Mouse (Mus musculus): ENCODE results near the gene Castor2.

The Castor2 gene

DNA sequence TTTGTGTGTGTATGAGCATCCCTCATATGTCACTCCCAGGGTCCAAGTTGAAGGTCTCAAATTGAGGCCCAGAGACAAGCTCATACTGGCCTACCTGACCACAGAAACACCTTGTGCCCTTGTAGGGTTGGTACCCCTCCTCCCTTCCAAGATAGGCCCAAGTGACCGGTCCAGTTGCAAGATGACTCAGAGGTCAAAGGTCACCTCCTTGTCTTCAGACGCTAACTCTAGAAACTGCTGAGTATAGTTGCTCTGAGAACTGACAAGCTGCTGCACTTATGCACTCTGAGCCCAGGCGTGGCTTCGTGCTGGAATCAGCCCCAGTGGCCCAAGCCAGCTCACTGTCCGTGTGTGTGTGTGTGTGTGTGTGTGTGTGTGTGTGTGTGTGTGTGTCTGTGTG lies 2.4 kb downstream of the Castor2 start:
- no peak for DNase-seq (ENCODE audit: inconsistent ontology term)

DNA sequence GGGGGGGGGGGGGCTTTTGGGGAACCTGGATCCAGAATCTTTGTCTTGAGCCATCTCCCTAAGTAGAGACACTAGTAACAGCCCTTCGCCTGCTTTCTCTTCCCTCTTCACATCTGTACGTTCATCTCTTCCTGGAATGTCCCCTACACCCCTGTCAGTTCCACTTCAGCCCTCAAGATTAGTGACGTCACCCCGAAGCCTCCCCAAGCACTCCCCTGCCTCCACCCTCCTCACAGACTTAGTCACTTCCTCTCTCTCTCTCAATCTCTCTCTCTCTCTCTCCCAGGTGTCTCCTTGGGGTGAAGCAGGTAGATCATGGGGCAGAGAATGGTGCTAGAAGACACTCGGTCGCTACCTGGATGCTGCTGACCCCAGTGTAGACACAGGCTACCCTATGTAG lies 3.2 kb downstream of the Castor2 start:
- DNase-seq (ENCODE audit: inconsistent ontology term) = no peak

DNA sequence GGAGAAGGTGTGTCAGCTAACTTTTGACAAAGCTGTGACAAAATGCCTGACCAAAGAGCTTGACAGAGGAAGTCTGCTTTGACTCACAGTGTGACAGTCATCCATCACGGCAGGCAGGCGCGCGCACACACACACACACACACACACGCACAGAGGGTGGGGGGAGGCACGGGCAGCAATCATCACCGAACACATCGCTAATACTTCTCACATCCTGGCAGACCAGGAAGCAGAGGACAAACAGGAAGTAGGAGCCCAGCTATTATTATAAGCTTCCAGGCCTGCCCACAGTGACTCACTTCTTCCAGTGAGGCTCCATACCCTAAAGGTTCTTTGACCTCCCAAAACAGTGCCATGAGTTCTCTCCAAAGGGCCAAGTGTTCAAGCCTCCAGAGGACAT lies 6.3 kb downstream of the Castor2 start:
- no peak for DNase-seq (ENCODE audit: inconsistent ontology term)

DNA sequence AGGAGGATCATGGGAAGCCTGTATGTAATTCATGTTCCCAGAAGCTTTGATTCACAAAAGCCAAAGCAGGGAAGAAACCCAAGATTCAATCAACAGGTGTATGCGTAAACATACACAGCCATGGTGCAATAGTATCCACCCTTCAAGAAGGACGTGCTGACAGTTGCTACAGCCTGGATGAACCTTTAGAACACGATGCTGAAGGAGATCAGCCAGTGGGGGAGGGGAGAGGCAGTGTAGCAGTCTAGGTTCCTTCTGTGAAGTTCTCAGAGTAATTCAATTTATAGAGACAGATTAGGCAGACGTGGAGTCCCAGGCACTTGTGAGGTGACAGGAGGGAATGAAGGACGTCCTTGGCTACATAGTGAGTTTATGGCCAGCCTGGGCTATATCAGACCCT lies 15.5 kb downstream of the Castor2 start:
- DNase-seq (ENCODE audit: inconsistent ontology term) = no peak

DNA sequence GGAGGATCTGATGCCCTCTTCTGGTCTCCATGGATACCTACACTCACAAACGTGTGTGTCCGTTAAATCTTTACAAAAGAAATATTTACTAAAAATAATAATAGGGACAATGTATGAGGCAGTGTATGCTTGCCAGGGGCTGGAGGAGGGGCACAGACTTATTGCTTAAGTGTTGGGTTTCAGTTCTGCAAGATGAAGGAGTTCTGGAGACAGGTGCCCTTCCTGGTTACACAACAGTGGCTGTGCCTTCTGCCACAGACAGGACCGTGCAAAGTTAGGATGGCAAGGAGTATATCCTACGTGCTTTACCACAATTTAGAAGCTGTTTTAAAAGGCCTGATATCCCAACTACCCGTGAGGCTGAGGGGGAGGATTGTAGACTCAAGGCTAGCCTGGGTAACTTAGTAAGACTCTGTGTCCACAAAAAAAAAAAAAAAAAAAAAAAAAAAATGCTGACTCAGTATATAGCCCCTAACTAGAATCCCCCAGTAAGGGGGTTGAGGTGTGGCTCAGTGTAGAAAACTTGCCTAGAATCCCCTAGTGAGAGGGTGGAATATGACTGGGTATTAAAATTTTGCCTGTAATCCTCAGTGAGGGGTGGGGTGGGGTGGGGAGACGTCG lies 16.2 kb downstream of the Castor2 start:
- no peak for DNase-seq (ENCODE audit: inconsistent ontology term)

DNA sequence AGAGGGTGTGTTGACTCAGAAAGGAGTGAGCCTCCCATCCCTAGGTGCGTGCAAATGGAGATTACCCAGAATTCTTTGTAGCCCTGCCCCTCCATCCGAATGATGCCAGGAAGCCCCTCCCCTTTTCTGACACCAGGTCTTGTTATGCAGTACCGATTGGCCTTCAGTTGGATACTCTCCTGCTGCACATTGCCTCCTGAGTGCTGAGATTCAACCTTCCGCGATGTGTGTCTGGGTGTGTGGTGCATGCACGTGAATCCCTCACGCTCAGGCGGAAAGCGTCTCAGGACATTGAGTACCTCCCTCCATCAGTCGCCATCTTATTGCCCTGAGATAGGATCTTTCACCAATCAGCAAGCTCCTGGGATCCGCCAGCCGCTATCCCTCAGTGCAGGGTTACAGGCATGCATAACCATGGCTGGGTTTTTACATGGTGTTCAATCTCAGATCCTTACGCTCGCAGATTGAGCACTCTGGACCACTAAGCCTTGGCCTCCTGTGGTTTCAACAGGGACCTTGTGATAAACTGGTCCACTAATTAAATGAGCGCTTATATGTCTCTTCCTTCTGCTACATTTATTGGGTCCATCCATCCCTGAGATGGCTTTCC lies 19.4 kb downstream of the Castor2 start:
- no peak for DNase-seq (ENCODE audit: inconsistent ontology term)

DNA sequence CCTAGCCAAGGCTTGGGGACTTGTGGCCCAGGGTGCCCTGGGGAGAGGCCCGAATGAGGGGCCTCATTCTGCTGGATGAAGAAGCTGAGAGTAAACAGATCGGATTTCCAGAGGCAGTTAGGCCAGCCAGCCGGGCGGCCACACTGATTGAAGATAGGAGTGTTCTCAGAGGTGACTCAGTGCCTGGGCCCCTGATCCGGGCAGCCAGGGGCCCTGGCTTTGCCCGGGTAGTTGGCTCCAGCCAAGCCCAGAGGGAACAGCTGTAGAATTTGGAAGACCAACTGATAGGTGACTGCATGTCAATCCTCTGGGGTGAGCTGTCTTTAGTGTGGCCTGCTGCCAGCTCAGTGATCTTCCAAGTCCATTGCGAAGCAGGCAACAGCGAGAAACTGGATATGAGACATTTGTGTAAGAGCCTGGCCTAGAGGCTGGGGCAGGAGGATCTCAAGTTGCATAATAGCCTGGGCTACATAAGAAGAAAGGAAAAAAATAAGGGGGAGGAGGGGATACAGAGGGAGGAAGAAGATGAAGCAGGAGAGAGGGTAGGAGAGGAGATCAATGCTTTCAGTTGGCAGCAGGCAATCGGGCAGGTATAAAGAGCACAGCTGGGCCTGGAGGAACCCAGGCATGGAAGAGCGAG lies 20.1 kb downstream of the Castor2 start:
- DNase-seq (ENCODE audit: inconsistent ontology term) = peak; percentile 29

DNA sequence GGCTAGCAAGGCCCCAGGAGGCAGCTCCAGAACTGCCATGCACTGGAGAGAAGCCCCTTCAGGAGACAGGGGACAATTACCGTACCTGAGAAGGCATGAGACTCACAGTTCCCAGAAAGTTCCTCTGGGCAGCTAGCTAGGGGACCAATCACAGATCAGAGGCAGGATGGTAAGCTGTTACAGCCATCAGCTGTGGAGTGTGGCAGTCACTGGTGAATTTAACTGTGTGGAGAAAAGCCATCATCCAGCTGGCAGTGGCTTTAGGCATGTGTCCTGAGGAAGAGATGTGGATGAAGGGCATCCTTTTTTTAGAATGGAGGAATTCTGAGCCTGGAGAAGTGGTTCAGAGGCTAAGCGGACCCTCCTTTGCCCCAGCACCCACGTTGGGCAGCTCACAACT lies 20.6 kb downstream of the Castor2 start:
- DNase-seq (ENCODE audit: inconsistent ontology term) = no peak

DNA sequence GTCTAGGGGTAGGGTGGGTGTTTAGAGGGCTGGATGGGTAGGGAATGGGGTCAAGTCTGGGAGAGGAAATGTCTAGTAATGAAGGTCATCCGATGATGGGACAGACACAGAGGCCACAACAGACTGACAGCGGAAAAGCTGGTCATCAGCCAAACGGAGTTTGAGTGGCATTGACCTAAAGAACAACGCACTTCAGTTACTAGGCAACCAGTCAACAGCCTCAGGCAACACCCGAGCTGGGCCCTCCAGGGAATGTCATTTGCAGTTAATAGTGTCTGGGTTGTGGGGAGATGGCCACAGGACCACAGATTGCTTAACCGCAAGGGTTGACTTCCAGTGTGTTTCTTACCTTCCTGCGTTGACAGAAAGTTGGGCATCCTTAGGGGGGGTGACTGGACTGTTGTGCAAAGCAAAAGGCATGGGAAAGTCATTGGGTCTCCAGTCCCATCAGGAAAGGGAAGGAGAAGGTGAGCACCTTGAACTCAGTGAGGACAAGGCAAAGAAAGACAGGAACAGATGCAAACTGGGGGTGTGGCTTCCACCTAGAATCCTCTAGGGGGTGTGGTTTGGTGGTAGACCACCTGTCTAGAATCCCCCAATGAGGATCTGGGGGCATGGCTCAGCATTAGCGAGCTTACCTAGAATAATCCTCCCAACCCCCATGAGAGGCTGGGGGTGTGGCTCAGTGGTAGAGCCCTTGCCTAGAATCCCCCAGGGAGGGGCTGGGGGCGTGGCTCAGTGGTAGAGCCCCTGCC lies 21.8 kb downstream of the Castor2 start:
- peak; percentile 35 for DNase-seq (ENCODE audit: inconsistent ontology term)

DNA sequence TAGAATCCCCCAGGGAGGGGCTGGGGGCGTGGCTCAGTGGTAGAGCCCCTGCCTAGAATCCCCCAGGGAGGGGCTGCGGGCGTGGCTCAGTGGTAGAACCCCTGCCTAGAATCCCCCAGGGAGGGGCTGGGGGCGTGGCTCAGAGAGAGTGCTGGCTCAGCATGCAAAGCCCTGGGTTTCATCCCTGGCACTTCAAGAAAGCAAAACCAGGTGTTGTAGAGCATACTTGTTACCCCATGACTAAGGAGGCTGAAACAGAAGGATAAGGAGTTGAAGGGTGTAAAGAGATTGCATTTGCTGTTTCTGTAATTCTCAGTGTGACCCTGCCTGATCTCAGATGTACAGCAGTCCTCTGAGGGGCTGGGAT lies 22.4 kb downstream of the Castor2 start:
- no peak for DNase-seq (ENCODE audit: inconsistent ontology term)

DNA sequence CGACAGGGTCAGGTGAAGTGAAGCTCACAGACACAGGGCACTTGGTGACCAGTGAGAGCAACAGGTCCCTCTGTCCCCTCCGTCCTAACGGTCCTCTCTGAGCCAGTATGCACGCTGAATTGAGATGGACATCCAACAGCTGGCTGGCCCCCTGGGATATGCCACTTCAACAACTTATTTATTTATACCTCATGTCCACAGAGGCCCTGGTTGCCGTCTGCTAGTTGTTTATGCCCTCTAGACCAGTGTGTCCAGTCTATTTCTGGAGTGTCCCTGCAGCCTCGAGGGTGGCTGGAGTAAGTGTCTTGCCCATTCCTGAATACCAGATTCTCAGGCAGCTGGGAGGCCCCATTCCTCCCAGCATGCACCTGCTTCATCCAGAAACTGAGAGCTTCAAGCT lies 24.3 kb downstream of the Castor2 start:
- no peak for DNase-seq (ENCODE audit: inconsistent ontology term)

DNA sequence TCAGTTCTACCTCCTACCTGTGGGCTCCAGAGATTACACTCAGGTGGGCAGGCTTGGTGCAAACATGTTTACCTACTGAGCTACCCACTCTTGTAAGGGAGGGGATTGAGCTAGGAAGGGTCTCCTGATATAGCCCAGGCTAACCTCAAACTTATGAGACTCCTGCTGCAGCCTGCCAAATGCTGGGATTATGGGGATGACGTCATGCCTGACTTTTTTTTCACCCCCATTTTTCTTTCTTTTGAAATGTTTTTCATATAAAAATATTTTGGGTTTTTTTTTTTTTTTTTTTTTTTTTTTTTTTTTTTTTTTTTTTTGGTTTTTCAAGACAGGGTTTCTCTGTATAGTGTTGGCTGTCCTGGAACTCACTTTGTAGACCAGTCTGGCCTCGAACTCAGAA lies 26.7 kb downstream of the Castor2 start:
- DNase-seq (ENCODE audit: inconsistent ontology term) = no peak

DNA sequence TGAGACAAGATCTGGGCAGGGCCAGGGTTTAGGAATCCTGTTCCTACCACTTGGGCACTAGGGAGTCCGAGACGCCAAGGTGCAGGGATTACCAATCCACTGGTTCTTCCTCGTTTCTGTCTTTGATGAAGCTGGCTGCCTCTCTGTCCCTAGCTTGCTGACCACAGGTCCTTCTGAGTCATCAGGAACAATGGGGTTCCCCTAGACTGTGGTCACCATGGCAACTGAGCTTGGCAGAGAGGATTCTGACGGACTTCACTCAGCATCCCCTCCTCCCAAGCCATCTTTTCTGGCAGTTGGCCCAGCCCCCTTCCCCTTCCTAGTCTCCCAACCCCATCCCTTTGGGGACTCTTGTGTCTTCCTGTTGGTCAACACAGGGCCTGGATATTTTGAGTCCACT lies 32.1 kb downstream of the Castor2 start:
- peak; percentile 87 for DNase-seq (ENCODE audit: inconsistent ontology term)

DNA sequence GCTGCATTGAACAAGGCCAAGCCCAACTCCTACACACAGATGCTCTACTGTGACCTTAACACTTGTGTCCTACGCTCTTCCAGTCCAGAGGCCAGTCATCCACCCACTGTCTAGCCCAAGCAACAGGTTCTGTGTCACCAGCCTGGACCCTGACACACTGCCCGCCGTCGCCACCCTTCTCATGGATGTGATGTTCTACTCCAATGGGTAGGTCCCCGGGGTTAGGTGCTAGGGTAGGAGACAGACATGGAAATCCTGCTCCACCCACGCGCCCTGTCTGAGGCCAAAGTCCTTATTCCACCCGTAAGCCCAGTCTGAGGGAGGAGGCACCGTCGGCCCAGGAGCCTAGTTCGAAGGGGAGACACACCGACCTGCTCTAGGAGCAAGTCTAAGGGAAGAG lies 36.5 kb downstream of the Castor2 start:
- no peak for DNase-seq (ENCODE audit: inconsistent ontology term)

DNA sequence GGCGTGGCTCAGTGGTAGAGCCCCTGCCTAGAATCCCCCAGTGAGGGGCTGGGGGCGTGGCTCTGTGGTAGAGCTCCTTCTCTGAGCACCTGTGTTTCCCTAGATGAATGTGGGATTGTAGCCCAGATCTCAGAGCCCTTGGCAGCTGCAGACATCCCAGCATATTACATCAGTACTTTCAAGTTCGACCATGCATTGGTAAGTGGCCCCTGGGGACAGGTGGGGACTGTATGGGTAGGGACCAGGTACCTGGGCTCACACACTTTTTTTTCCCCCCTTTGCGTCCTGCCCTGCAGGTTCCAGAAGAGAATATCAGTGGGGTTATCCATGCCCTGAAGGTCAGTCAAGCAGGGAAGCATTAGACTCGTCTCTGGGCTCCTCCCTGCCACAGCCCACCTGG lies 38.4 kb downstream of the Castor2 start:
- DNase-seq (ENCODE audit: inconsistent ontology term) = no peak

DNA sequence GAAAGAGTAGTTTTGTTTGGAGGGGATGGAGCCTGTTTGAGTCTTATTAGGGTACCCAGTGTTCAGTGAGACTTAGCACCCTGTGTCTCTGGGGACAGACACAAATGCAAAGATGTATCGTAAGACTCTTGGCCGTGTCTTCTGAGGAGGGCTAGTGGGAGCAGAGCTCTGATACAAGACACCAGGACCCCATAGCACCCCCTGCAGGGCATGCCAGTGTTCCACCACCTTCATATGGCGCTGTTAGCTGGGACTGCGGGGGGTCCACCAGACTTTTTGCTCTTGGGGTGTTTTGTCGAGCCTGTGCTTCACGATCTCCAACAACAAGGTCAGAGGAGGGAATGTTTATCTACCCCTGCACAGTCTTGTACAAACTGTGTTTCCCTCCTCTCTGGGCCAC lies 39.9 kb downstream of the Castor2 start:
- no peak for DNase-seq (ENCODE audit: inconsistent ontology term)

DNA sequence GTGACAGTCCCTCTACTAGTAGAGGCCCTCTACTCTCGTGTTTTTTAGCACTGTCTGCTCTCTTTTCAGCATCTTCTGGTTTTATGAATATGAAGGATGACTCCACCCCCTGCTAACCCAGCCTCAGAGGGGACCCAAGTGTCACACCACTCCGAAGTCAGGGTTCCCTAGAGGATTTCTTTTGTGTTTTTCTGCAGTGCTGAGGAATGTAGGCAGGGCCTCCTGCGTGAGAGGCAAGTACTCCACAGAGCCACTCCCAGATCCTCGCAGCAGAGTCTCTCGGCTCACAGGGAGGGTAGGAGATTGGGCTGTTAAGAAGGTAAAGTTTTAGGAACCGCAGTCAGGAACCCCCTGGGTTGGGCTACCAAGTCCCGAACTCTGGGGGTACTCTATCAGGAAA lies 41.7 kb downstream of the Castor2 start:
- no peak for DNase-seq (ENCODE audit: inconsistent ontology term)

DNA sequence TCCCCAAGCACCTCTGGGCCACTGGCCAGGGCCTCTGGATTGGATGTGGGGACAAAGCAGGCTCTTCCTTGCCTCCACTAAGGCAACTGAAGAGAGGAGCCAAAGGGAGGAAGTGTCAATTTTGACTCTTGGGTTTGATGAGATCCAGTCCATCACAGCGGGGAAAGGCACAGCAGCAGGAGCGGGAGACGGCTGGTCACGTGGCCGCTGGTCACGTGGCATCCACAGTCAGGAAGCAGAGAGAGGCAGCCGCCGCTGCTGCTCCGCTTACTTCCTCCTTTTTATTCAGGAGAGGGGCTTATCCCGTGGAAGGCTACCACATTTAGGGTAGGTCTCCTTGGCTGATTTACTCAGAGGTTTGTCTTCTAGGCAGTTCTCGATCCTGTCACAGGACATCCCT lies 42.9 kb downstream of the Castor2 start:
- no peak for DNase-seq (ENCODE audit: inconsistent ontology term)

DNA sequence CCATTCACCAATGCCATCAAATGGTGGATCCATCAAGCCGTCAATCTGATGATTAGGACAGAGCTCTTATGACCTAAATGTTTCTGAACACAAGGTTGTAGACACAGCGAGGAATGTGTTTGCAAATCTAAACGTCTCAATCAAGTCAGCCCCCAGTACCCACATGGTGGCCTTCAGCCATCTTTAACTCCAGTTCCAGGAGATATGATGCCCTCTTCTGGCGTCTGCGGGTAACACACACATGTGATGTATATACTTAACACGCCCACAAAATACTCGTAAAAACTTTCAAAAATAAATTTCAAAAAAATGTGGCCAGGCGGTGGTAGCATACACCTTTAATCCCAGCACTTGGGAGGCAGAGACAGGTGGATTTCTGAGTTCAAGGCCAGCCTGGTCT lies 45.5 kb downstream of the Castor2 start:
- no peak for DNase-seq (ENCODE audit: inconsistent ontology term)

DNA sequence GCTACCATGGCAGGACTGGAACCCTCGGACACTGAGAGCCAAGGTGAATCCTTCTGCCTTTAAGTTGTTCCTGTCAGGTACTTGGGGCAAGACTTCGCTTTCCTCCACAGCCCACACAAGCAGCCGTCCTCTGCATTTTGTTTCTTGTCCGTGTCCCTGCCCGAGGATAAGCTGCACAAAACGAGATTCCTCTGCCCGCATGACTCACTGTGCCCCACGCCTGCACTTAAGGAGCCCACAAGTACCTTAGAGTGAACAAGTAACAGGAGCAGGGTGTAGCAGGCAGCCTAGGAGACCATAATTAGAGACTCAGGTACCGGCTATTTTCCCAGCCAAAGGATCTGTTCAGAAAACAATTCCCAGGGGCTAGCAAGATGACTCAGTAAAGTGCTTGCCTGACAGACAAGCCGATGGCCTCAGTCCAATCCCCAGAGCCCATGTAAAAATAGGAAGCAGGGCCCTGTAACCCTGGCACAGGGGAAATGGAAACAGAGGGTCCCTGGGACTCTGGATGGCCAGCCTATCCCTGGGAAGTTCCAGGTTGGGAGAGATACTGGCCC lies 47.8 kb downstream of the Castor2 start:
- no peak for DNase-seq (ENCODE audit: inconsistent ontology term)

DNA sequence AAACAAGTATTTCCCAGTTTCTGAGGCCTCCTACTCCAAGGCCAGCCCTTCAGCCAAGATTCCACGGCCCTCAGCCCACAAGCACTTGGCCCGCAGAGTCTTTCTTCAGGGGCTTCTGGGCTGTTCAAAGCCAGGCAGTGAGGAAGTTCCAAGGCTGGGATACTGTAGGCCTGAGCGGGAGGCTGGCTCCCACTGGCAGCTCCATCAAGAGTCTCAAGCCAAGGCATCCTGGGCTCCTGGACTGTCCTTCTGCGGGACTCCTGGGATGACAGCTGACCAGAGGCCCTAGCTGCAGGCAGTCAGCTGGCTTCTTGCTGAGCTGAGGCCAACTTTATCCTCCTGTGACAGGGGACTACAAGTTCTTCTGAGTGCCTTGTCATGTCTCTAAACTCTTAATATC lies 48.6 kb downstream of the Castor2 start:
- DNase-seq (ENCODE audit: inconsistent ontology term) = no peak

DNA sequence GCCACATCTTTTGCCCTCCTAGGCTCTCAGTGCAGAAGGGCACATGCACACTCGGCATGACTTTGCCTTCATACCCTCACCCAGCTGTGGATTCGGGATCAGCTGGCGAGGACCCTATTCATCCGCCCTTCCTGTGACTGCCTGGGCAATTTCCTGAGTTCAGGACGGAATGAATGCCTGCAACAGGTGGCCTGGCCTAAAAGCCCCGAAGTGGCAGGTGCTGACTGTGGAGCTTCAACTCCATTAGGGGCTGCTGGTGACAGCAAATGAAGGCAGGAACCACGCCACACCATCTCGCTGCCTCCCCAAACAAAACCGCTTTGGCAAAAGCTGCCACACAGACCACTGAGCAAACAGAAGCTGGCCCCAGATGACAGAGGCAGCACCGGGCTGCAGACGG lies 52.4 kb downstream of the Castor2 start:
- DNase-seq (ENCODE audit: inconsistent ontology term) = no peak
